Mouse (Mus musculus): ENCODE results near the gene Psma5. TPM values are rescaled to one million over a fixed set of nuclear protein-coding genes. Genes with fewer than 3 reads are reported as not detected.

Psma5 gene
- polyA plus RNA-seq, 1 experiment from 2014 or later: 275 TPM

DNA sequence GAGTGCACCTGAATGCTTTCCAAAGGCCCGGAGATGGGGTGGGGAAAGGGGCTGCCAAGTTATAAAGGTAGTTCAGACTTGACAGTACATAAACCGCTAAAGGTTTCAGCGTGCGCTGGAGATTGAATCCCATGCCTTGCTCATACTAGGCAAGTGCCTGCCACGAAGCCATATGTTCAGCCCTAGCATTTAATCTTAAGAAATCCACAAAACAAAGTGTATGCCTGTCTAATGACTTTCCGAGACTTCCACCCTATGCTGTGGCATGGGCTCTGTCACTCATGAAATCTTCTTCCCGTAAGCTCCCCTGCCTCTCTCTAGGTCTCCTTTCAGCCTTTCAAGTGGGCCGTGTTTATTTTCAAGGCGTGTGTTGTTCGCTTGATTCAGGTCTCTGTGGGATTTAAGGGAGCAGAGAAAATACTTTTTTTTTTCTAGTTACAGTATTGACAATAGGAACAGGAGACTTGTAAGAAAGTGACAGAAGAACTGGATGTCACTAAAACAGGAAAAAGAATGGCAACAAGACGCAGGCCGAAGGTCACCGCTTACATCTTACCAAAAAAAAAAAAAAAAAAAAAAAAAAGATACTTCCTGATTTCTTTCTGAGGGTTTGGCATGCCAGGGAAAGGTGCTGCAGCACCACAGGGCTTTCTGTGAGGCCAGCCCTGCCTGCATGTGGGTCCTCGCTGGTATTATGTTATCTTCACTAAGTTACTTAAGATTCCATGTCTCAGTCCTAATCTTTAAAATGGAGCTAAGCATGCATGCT lies 30.1 kb downstream of the Psma5 start:
- ATAC-seq (ENCODE audit: low FRiP score): no peak
- Histone ChIP-seq H3K4me3 (ENCODE audit: low read depth, low read length) (no peak overlapping the region), H3K9me3 (ENCODE audit: control insufficient read depth, low read length) (no peaks in the 10 kb centered on the region), H3K9ac (ENCODE audit: low read depth, low read length) (no peak overlapping the region), H3K4me2 (replicated peaks; ENCODE audit: low read depth, low read length) (peak overlapping the region; percentile 0; the same call in 1 of the 2 replicates), H3K4me1 (replicated peaks; ENCODE audit: control insufficient read depth, insufficient read depth, low read length) (peaks cover 13% of the 10 kb centered on the region), H3K36me3 (ENCODE audit: control insufficient read depth, insufficient read depth, low read length) (no peaks in the 10 kb centered on the region), H3K27me3 (ENCODE audit: control insufficient read depth, insufficient read depth, low read length) (no peaks in the 10 kb centered on the region), H3K27ac (ENCODE audit: low read depth, low read length) (no peak overlapping the region)
- 59% methylated on average over 14 of the region's 14 CpGs for WGBS
- no peak for DNase-seq (ENCODE audit: low spot score)

DNA sequence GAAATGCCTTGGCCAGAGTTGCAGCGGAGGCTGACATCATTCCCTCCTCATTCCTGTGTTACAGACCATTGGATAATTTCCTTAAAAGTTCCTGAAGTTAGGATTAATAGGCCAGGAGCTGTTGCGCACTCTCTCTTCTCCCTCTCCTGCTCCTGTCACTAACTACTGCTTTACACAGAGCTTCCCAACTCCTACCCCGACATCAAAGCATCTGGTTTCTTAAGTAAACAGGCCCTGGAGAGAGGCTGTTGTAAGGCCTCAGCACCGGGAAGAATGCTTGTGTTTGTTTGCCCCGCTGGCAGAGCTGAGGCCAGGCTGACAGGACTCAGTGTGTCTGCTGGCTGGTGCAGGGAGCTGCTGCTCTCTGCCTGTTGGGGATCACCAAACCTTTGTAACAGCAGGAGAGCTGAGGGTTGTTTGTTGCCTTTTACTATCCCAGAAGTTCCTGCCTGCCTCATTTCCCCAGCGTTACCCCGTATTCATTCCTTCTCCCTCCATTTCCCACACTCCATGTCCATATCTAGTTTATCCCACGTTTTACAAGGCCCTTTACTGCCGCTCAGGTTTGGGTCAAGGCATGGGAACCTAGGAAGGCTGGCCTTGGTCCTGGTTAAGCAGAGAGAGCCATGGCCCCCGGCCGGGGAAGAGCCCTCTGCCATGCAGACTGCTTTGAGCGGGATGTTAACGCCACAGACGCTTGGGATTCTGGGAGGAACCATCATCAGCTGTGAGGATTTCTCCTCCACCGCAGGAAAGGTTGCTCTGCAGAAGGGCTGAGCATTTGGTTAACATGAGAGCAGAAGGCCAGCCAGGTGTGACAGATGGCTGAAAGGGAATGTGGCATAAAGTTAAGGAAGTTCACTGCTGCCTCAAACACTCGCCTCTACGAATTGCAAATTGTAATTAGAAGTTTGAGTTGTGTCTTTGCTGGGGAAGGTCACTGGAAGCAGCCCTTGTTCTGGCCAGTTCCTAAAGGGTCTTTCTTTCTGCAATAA lies 31.4 kb downstream of the Psma5 start:
- Histone ChIP-seq H3K9me3 (ENCODE audit: control insufficient read depth, low read length) (no peaks in the 10 kb centered on the region), H3K27me3 (ENCODE audit: control insufficient read depth, insufficient read depth, low read length) (no peaks in the 10 kb centered on the region), H3K4me2 (replicated peaks; ENCODE audit: low read depth, low read length) (peak overlapping the region; percentile 14; the same call in 1 of the 2 replicates), H3K36me3 (ENCODE audit: control insufficient read depth, insufficient read depth, low read length) (no peaks in the 10 kb centered on the region), H3K9ac (ENCODE audit: low read depth, low read length) (peak overlapping the region; percentile 37), H3K4me1 (replicated peaks; ENCODE audit: control insufficient read depth, insufficient read depth, low read length) (peaks cover 11% of the 10 kb centered on the region), H3K27ac (ENCODE audit: low read depth, low read length) (0 out of 2 replicates have a peak overlapping the region, but pooled peaks have one; percentile 34), H3K4me3 (ENCODE audit: low read depth, low read length) (no peak overlapping the region; the same call in 1 of the 2 replicates)
- ATAC-seq (ENCODE audit: low FRiP score) (no peak), DNase-seq (ENCODE audit: low spot score) (peak; percentile 43)
- 14% methylated on average over 17 of the region's 17 CpGs for whole genome bisulfite sequencing

DNA sequence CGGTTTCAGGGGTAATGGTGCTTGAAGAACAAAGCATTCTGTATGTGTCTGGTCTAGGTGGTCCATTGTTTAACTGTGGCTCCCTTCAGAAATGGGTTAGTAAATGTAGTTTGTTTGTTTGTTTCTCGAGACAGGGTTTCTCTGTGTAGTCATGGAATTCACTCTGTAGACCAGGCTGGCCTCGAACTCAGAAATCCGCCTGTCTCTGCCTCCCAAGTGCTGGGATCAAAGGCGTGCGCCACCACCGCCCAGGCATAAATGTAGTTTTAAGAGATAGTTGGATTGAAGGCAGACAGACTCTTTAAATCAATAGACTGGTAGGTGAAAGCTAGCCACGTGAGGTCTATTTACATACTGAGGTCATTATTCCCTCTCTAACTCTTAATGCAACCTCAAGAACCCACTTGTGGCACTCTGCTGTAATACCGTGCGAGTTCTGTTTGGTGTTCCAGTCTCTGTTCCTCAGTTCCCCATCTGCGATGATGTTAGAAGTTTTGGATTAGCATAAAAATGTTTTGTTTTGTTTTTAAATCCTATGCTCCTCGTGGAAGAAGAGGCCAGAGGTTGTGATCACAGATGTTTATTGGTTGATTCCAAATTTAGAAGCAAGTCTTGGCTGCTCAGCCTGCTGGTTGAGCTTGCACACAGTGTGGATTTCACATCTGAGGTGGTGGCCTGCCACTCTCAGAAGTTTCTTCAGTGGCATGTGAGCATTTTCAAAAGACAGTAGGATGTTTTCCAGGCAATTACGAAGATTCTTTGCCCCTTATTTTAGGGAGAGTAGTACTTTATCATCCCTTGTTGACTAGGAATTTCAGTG lies 32.8 kb downstream of the Psma5 start:
- no peak for DNase-seq (ENCODE audit: low spot score)
- 84% methylated on average over 13 of the region's 13 CpGs for WGBS
- no peak overlapping the region for H3K4me2 ChIP-seq (replicated peaks; ENCODE audit: low read depth, low read length)
- no peaks in the 10 kb centered on the region for H3K9me3 ChIP-seq (ENCODE audit: control insufficient read depth, low read length)
- no peak for ATAC-seq (ENCODE audit: low FRiP score)
- H3K27ac ChIP-seq (ENCODE audit: low read depth, low read length): no peak overlapping the region
- no peaks in the 10 kb centered on the region for H3K27me3 ChIP-seq (ENCODE audit: control insufficient read depth, insufficient read depth, low read length)
- H3K9ac ChIP-seq (ENCODE audit: low read depth, low read length): no peak overlapping the region
- H3K4me1 ChIP-seq (replicated peaks; ENCODE audit: control insufficient read depth, insufficient read depth, low read length): peaks cover 10% of the 10 kb centered on the region
- no peak overlapping the region for H3K4me3 ChIP-seq (ENCODE audit: low read depth, low read length)
- no peaks in the 10 kb centered on the region for H3K36me3 ChIP-seq (ENCODE audit: control insufficient read depth, insufficient read depth, low read length)

DNA sequence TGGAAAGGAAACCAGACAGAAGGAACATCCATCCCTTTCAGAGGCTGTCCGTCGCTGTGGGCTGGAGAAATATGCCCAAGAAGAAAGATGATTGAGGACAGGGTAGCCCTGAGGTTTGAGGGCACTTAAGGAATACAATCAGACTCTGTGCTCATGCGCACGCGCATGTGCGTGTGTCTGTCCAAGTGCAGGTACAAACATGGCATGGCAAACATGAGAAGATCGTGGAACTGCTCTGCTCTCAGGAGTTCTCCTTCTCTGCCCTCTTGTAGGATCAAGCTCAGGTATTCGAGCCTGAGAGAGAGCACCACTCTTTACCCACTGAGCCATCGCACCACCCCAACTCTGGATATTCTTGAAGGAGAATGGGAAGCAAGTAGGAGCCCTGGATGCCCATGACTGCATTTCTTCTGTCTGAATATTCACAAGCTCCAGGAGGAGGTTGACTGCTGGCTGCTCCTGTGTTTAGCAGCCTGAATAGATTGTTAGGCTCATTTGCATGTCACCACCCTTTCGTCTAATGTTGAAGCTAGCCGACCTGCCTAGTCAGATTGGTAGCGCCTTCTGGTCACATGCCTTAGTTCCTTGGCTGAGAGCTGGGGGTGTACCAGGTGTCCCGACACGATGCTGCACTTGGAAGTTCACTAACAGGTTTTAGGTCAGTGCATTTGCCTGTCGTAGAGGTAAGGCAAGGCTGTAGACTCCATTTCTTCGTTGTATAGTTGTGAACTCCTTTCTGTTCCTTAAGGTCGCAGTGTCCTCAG lies 34.5 kb downstream of the Psma5 start:
- DNase-seq (ENCODE audit: low spot score) (no peak), ATAC-seq (ENCODE audit: low FRiP score) (no peak)
- Histone ChIP-seq H3K36me3 (ENCODE audit: control insufficient read depth, insufficient read depth, low read length) (no peaks in the 10 kb centered on the region), H3K9ac (ENCODE audit: low read depth, low read length) (no peak overlapping the region), H3K4me1 (replicated peaks; ENCODE audit: control insufficient read depth, insufficient read depth, low read length) (peaks cover 10% of the 10 kb centered on the region), H3K27ac (ENCODE audit: low read depth, low read length) (no peak overlapping the region), H3K9me3 (ENCODE audit: control insufficient read depth, low read length) (no peaks in the 10 kb centered on the region), H3K4me3 (ENCODE audit: low read depth, low read length) (no peak overlapping the region), H3K4me2 (replicated peaks; ENCODE audit: low read depth, low read length) (no peak overlapping the region), H3K27me3 (ENCODE audit: control insufficient read depth, insufficient read depth, low read length) (no peaks in the 10 kb centered on the region)
- 69% methylated on average over 17 of the region's 17 CpGs for WGBS

DNA sequence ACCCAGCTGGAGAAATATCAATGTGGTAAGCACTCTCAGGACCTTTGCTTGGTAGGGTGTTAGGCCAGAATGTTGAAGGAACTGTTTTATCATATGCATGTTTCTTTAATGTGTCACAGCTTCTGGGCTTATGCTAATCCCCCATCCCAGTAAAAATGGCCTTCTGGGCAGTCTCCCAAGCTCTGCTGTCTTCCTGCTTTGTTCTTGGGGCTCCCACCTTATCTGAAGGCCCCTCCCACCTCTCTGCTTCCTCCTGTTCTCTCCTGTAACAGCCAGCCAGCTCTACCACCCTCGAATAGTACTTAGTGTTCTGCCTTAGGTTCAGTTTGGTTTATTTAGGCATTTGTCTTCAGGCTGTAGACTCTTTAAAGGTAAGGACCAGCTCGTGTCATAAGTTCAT lies 37.7 kb downstream of the Psma5 start:
- Histone ChIP-seq H3K27me3 (ENCODE audit: control insufficient read depth, insufficient read depth, low read length) (no peaks in the 10 kb centered on the region), H3K9ac (ENCODE audit: low read depth, low read length) (no peak overlapping the region), H3K27ac (ENCODE audit: low read depth, low read length) (no peak overlapping the region), H3K4me3 (ENCODE audit: low read depth, low read length) (no peak overlapping the region), H3K36me3 (ENCODE audit: control insufficient read depth, insufficient read depth, low read length) (no peaks in the 10 kb centered on the region), H3K9me3 (ENCODE audit: control insufficient read depth, low read length) (no peaks in the 10 kb centered on the region), H3K4me1 (replicated peaks; ENCODE audit: control insufficient read depth, insufficient read depth, low read length) (peaks cover 5% of the 10 kb centered on the region), H3K4me2 (replicated peaks; ENCODE audit: low read depth, low read length) (no peak overlapping the region)
- ATAC-seq (ENCODE audit: low FRiP score) (no peak), DNase-seq (ENCODE audit: low spot score) (no peak)
- 47% methylated on average over 2 of the region's 2 CpGs for WGBS

DNA sequence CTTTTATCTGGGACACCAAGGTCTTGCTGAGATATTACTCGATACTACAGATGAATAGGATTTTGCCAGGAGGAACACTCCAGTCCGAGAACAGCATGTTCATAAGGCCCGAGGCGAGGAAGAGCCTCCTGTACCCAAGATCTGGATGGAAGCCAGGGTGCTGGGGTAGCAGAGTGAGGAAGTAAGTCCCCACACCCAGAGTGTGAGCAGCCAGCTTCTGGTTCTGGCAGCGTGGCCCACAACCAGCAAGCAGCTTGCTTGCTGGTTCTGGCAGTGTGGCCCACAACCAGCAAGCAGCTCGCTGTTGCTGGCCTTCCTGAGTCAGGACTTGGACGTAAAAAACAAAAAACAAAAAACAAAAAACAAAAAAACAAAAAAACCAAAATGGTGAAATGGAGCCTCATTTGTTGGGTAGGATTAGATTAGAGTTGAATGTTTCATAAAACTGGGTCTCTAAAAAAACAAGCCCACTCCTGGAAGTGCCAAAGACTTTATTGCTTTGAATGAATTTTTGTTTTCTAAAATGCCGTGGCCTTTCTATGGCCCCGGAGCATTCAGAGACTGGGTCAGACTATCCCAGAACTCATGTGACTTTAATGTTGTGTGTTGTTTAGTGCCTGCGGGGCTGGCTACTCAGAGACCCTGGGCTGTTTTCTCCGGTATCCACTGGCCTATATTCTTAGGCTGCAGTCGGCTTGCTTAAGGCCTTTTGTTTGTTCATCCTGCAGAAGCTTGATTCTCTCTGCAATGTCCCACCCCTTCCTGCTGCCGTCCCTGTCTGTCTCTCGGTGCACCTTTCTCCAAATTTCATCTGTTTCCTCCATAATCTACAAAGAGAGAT lies 38.9 kb downstream of the Psma5 start:
- peak overlapping the region; percentile 19 for H3K27ac ChIP-seq (ENCODE audit: low read depth, low read length)
- peaks cover 5% of the 10 kb centered on the region for H3K4me1 ChIP-seq (replicated peaks; ENCODE audit: control insufficient read depth, insufficient read depth, low read length)
- H3K36me3 ChIP-seq (ENCODE audit: control insufficient read depth, insufficient read depth, low read length): no peaks in the 10 kb centered on the region
- no peaks in the 10 kb centered on the region for H3K9me3 ChIP-seq (ENCODE audit: control insufficient read depth, low read length)
- WGBS: 42% methylated on average over 14 of the region's 14 CpGs
- H3K4me3 ChIP-seq (ENCODE audit: low read depth, low read length): no peak overlapping the region
- ATAC-seq (ENCODE audit: low FRiP score) (peak; percentile 67), DNase-seq (ENCODE audit: low spot score) (no peak)
- peak overlapping the region; percentile 25 for H3K4me2 ChIP-seq (replicated peaks; ENCODE audit: low read depth, low read length)
- no peaks in the 10 kb centered on the region for H3K27me3 ChIP-seq (ENCODE audit: control insufficient read depth, insufficient read depth, low read length)
- peak overlapping the region; percentile 35 for H3K9ac ChIP-seq (ENCODE audit: low read depth, low read length)

DNA sequence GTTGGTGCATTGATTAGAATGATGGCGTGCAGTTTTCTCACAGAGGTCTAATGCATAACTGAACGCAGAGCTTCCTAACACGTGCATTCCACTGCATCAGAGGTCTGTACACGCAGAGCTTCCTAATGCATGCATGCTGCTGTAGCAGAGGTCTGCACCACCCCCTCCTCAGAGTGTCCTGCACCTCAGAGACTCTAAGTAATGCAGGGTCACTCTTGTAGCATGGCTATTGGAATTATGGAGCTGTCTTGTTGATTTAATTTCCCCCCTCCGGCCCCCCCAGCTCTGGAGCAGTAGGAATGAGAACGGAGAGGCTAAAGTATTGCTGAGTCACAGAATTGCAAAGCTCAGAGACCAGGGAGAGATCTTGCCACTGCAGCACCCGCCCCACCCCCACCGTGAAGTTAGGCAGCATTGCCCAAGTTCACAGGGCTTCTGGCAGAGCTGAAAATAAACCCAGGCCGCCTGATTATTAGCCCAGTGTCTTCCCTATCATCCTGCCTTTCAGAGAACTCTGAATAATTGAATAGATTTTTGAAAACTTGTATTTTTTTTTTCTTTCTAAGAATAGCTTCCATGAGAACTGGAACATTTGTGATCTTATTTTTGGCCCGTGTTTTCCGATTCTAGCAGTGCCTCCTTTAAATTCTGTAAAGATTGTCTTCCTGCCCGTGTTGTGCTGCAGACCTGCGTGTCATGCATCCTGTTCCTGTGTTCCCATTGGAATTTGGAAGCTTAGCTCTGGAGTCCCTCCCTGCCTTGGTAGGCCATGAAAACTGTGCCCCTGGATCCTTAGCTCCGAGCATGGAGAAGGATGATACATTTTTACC lies 39.7 kb downstream of the Psma5 start:
- DNase-seq (ENCODE audit: low spot score): peak; percentile 52
- peak overlapping the region; percentile 35 for H3K9ac ChIP-seq (ENCODE audit: low read depth, low read length)
- peak; percentile 90 for ATAC-seq (ENCODE audit: low FRiP score)

More for the DNA sequence above, 39.7 kb downstream of the Psma5 start:
- H3K9me3 ChIP-seq (ENCODE audit: control insufficient read depth, low read length): no peaks in the 10 kb centered on the region
- no peaks in the 10 kb centered on the region for H3K27me3 ChIP-seq (ENCODE audit: control insufficient read depth, insufficient read depth, low read length)
- 21% methylated on average over 14 of the region's 14 CpGs for WGBS
- no peaks in the 10 kb centered on the region for H3K36me3 ChIP-seq (ENCODE audit: control insufficient read depth, insufficient read depth, low read length)
- peak overlapping the region; percentile 19 for H3K27ac ChIP-seq (ENCODE audit: low read depth, low read length)
- peaks cover 5% of the 10 kb centered on the region for H3K4me1 ChIP-seq (replicated peaks; ENCODE audit: control insufficient read depth, insufficient read depth, low read length)
- H3K4me2 ChIP-seq (replicated peaks; ENCODE audit: low read depth, low read length): peak overlapping the region; percentile 25
- H3K4me3 ChIP-seq (ENCODE audit: low read depth, low read length): no peak overlapping the region

Data from hindbrain, embryonic 11.5 days (tissue).